Mouse (Mus musculus): ENCODE data around the gene Olfr186. TPM values are rescaled to one million over a fixed set of nuclear protein-coding genes. Genes with fewer than 3 reads are reported as not detected.

The Olfr186 gene
- not detected for polyA plus RNA-seq (2012; fragmentation: generic; extraction: Trizol)

DNA sequence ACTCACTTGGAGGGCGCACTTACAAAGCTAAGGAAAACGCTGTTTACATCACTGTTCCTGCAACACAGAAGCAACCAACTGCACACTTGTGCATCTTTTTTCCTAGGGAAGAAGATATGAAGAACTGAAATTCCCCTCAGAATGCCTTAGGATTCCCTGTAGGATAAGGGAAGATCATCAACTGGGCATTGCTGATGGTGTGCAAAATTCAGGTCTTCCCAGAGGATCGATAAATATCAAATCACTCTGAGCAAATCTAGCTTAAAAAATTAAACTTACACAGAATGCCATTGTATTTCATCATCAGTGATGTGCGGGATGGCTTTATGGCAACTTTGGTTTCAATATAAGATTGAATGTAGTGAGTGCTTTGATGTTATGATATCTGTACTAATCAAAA, at the start of gene Olfr186:
Olfr186 (minus strand) TSS at position 101 of the 400 bp plus-strand sequence.

DNA sequence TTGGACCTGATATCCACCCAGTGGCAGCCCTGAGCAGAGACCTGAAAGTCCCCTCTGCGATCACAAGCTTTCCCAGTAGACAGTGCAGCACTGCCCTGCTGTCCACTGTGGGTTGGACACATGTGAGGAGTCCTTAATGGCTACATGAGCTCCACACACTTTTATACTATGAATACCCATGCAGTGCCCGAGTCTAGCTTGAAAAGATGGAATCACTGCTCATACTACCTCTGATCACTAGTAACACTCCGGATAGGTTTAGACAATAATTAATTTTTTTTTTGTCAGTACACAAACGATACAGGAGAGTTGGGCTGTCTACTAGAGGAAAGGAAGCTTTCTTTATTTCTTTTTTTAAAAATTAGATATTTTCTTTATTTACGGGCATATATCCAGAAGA, 47.8 kb upstream of the Olfr186 start, which contains the start of gene Olfr190:
Olfr190 (minus strand) TSS at position 101 of the 400 bp plus-strand sequence.

GRCm38 (mm10) chr16:59039710-59040109, 9.6 kb upstream of the Olfr186 start, which contains the start of gene Olfr187:
TSS of gene Olfr187 (minus strand) at chr16:59039767.

DNA sequence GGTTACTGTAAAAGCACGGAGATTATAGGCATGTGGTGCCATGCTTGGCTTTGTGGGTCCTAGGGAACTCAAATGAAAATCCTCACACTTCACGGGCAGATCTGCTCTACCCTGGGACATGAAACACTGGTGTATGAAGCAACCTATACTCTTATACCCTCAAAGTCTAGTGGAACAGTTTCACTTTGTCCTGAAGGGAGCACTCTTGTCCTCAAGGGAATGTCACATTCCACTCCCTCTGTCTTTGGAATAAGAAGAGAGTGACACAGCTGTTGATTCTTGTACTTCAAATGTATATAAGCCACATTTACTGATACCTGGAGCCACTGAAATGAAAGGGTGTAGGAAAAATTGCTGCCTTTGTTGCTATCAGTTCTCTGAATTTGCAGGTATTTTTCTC, 35.0 kb downstream of the Olfr186 start, which contains the start of gene Olfr183:
Olfr183 (plus strand) TSS at position 301 of the 400 bp plus-strand sequence.

Other genes starting within 250 kb of the Olfr186 start
- gene Olfr173, start 230.0 kb downstream of the Olfr186 start, polyA plus RNA-seq (2012; fragmentation: generic; extraction: Trizol), result under 1 TPM in 1 of 2 experiments, not detected in 1; 0.01 TPM
- not detected for gene Olfr175-ps1, start 203.5 kb downstream of the Olfr186 start, polyA plus RNA-seq (2012; fragmentation: generic; extraction: Trizol)
- gene Olfr177, start 155.5 kb downstream of the Olfr186 start, polyA plus RNA-seq (2012; fragmentation: generic; extraction: Trizol), result not detected
- not detected for gene Olfr178, start 138.2 kb downstream of the Olfr186 start, polyA plus RNA-seq (2012; fragmentation: generic; extraction: Trizol)
- not detected for gene Olfr181, start 101.5 kb downstream of the Olfr186 start, polyA plus RNA-seq (2012; fragmentation: generic; extraction: Trizol)
- not detected for gene Olfr180, start 100.9 kb downstream of the Olfr186 start, polyA plus RNA-seq (2012; fragmentation: generic; extraction: Trizol)
- not detected for gene Olfr183, start 34.9 kb downstream of the Olfr186 start, polyA plus RNA-seq (2012; fragmentation: generic; extraction: Trizol)
- gene Olfr187, start 9.5 kb upstream of the Olfr186 start, polyA plus RNA-seq (2012; fragmentation: generic; extraction: Trizol), result not detected
- not detected for gene Olfr190, start 47.7 kb upstream of the Olfr186 start, polyA plus RNA-seq (2012; fragmentation: generic; extraction: Trizol)
- not detected for gene Olfr191, start 59.5 kb upstream of the Olfr186 start, polyA plus RNA-seq (2012; fragmentation: generic; extraction: Trizol)
- not detected for gene Olfr193, start 81.6 kb upstream of the Olfr186 start, polyA plus RNA-seq (2012; fragmentation: generic; extraction: Trizol)
- not detected for gene Olfr194, start 90.8 kb upstream of the Olfr186 start, polyA plus RNA-seq (2012; fragmentation: generic; extraction: Trizol)
- not detected for gene Olfr195, start 116.8 kb upstream of the Olfr186 start, polyA plus RNA-seq (2012; fragmentation: generic; extraction: Trizol)
- gene Olfr196, start 140.2 kb upstream of the Olfr186 start, polyA plus RNA-seq (2012; fragmentation: generic; extraction: Trizol), result not detected
- gene Olfr198, start 173.2 kb upstream of the Olfr186 start, polyA plus RNA-seq (2012; fragmentation: generic; extraction: Trizol), result not detected
- not detected for gene Olfr199, start 189.5 kb upstream of the Olfr186 start, polyA plus RNA-seq (2012; fragmentation: generic; extraction: Trizol)
- gene Olfr201, start 242.3 kb upstream of the Olfr186 start, polyA plus RNA-seq (2012; fragmentation: generic; extraction: Trizol), result not detected